Mouse (Mus musculus) stomach, embryonic 14.5 days (tissue): ENCODE results near the gene Cntd1. TPM values are rescaled to one million over a fixed set of nuclear protein-coding genes. Genes with fewer than 3 reads are reported as not detected.
"Not testable (repeated sequence)": the region's sequence is repeated elsewhere in the genome, so short reads cannot be mapped to it uniquely, and the experiment has no call there.

Source experiments
- ATAC-seq: fragments of 200-750 bp; cut with Nextera tagmentation; 2 replicates; pipeline ENCODE4 v1.8.0; 2017; ENCODE audit warnings: low read depth, moderate TSS enrichment; ENCODE audit not compliant: insufficient number of reproducible peaks, insufficient read depth, low FRiP score
- H3K27ac ChIP-seq: fragments of 300-500 bp; sonication (generic); 2 replicates; pipeline ENCODE4 v1.5.1; 2014; ENCODE audit warnings: mild to moderate bottlenecking, low read length, moderate library complexity, mixed read lengths
- H3K27me3 ChIP-seq: fragments of 300-500 bp; sonication (generic); 2 replicates; pipeline ENCODE4 v1.6.1; 2014; ENCODE audit warnings: low read length, control low read depth, mixed read lengths; ENCODE audit not compliant: control insufficient read depth, insufficient read depth
- H3K36me3 ChIP-seq: fragments of 300-500 bp; sonication (generic); 2 replicates; pipeline ENCODE4 v1.6.1; 2014; ENCODE audit warnings: mild to moderate bottlenecking, control low read depth, low read length, moderate library complexity, mixed read lengths; ENCODE audit not compliant: control insufficient read depth, insufficient read depth
- H3K4me1 ChIP-seq: fragments of 300-500 bp; sonication (generic); 2 replicates; pipeline ENCODE4 v1.6.1; 2014; ENCODE audit warnings: low read length, control low read depth, mixed read lengths; ENCODE audit not compliant: control insufficient read depth, insufficient read depth
- H3K4me2 ChIP-seq: fragments of 300-500 bp; sonication (generic); replicated peaks from 2 replicates; pipeline ENCODE4 v1.6.1; 2014; ENCODE audit warnings: low read depth, low read length, control low read depth
- H3K4me3 ChIP-seq: fragments of 300-500 bp; sonication (generic); 2 replicates; pipeline ENCODE4 v1.5.1; 2014; ENCODE audit warnings: low read depth, low read length, control low read depth
- H3K9ac ChIP-seq: fragments of 300-500 bp; sonication (generic); replicated peaks from 2 replicates; pipeline ENCODE4 v1.6.1; 2014; ENCODE audit warnings: low read depth, mild to moderate bottlenecking, control low read depth, low read length, moderate library complexity, mixed read lengths
- H3K9me3 ChIP-seq: fragments of 300-500 bp; sonication (generic); 2 replicates; pipeline ENCODE4 v1.6.1; 2016; ENCODE audit warnings: low read depth, low read length, control low read depth; ENCODE audit not compliant: control insufficient read depth
- WGBS: fragments of 180-500 bp; shearing (Covaris S2); extraction: QIAGEN DNeasy Blood & Tissue Kit; methylation state at CpG from one replicate; pipeline ENCODE4 v1.1.7; 2014; 5-methylcytosine and 5-hydroxymethylcytosine counted together
- polyA plus RNA-seq: library from polyadenylated mRNA; unstranded; fragments of >200 nt; fragmentation: Nextera tagmentation; extraction: Ambion mirVana; gene quantifications from 2 replicates; pipeline ENCODE4 v1.2.1, GENCODE M21; 2014

Gene Cntd1
- polyA plus RNA-seq, 1 experiment from 2014 or later: 0.87 TPM

- ATAC-seq: no peak
- Histone ChIP-seq H3K4me1 (0 out of 2 replicates have a peak, but pooled peaks cover 3% of the 10 kb centered on the region), H3K4me3 (no peak overlapping the region), H3K4me2 (no peak overlapping the region), H3K9me3 (no peaks in the 10 kb centered on the region), H3K27ac (no peak overlapping the region), H3K36me3 (peaks cover 28% of the 10 kb centered on the region), H3K9ac (no peak overlapping the region), H3K27me3 (no peaks in the 10 kb centered on the region)
- 47% methylated on average over 3 of the region's 3 CpGs for WGBS
These were observed 48.5 kb downstream of the Cntd1 start for GRCm38 (mm10) chr11:101327311-101327710.

- no peak overlapping the region for H3K4me3 ChIP-seq
- WGBS: 82% methylated on average over 6 of the region's 6 CpGs
- no peak overlapping the region for H3K27ac ChIP-seq
- no peak overlapping the region for H3K4me2 ChIP-seq
- no peaks in the 10 kb centered on the region for H3K9me3 ChIP-seq
- 0 out of 2 replicates have a peak, but pooled peaks cover 3% of the 10 kb centered on the region for H3K4me1 ChIP-seq
- no peak overlapping the region for H3K9ac ChIP-seq
- no peaks in the 10 kb centered on the region for H3K27me3 ChIP-seq
- no peak for ATAC-seq
- H3K36me3 ChIP-seq: peaks cover 16% of the 10 kb centered on the region; the same call in 1 of the 2 replicates
These were observed 50.3 kb downstream of the Cntd1 start for GRCm38 (mm10) chr11:101328941-101329635.

- no peak within 1 kb of the TSS for H3K4me2 ChIP-seq
- WGBS: 62% methylated on average over 7 of the region's 7 CpGs
- H3K4me3 ChIP-seq: no peak within 1 kb of the TSS
These were observed 51.6 kb downstream of the Cntd1 start, which contains the start of gene Aoc3 for GRCm38 (mm10) chr11:101330371-101330924. Gene Aoc3 (plus strand): TSS chr11:101330605.

GRCm38 (mm10) chr11:101330961-101331360 is 52.1 kb downstream of the Cntd1 start:
- not testable (repeated sequence) for H3K4me2 ChIP-seq, H3K27me3 ChIP-seq, H3K36me3 ChIP-seq, H3K27ac ChIP-seq, H3K9me3 ChIP-seq, ATAC-seq, H3K9ac ChIP-seq, H3K4me1 ChIP-seq, H3K4me3 ChIP-seq
- WGBS: 80% methylated on average over 6 of the region's 6 CpGs

More at GRCm38 (mm10) chr11:101330371-101330924, 51.6 kb downstream of the Cntd1 start, which contains the start of gene Aoc3:
- Histone ChIP-seq H3K9me3 (no peaks in the 10 kb centered on the region), H3K27ac (no peak within 1 kb of the TSS), H3K36me3 (peaks cover 7% of the 10 kb centered on the region; the same call in 1 of the 2 replicates), H3K4me1 (0 out of 2 replicates have a peak, but pooled peaks cover 3% of the 10 kb centered on the region), H3K27me3 (no peaks in the 10 kb centered on the region), H3K9ac (no peak within 1 kb of the TSS)
- no peak for ATAC-seq

GRCm38 (mm10) chr11:101332537-101332936 is 53.7 kb downstream of the Cntd1 start:
- 0 out of 2 replicates have a peak overlapping the region, but pooled peaks have one; percentile 10 for H3K4me2 ChIP-seq
- H3K9ac ChIP-seq: no peak overlapping the region

GRCm38 (mm10) chr11:101334023-101334422 is 55.2 kb downstream of the Cntd1 start:
- no peaks in the 10 kb centered on the region for H3K27me3 ChIP-seq
- WGBS: 45% methylated on average over 10 of the region's 10 CpGs
- H3K4me3 ChIP-seq: no peak overlapping the region
- no peak overlapping the region for H3K9ac ChIP-seq
- H3K27ac ChIP-seq: no peak overlapping the region
- H3K4me2 ChIP-seq: no peak overlapping the region
- H3K4me1 ChIP-seq: 0 out of 2 replicates have a peak, but pooled peaks cover 5% of the 10 kb centered on the region
- no peak for ATAC-seq
- no peaks in the 10 kb centered on the region for H3K9me3 ChIP-seq
- no peaks in the 10 kb centered on the region for H3K36me3 ChIP-seq

More at GRCm38 (mm10) chr11:101332537-101332936, 53.7 kb downstream of the Cntd1 start:
- 89% methylated on average over 3 of the region's 3 CpGs for WGBS
- 0 out of 2 replicates have a peak, but pooled peaks cover 5% of the 10 kb centered on the region for H3K4me1 ChIP-seq
- H3K27me3 ChIP-seq: no peaks in the 10 kb centered on the region
- H3K9me3 ChIP-seq: no peaks in the 10 kb centered on the region
- no peaks in the 10 kb centered on the region for H3K36me3 ChIP-seq
- H3K4me3 ChIP-seq: no peak overlapping the region
- no peak overlapping the region for H3K27ac ChIP-seq
- no peak for ATAC-seq

GRCm38 (mm10) chr11:101334516-101334915 is 55.7 kb downstream of the Cntd1 start:
- Histone ChIP-seq H3K9ac (no peak overlapping the region), H3K27me3 (no peaks in the 10 kb centered on the region), H3K4me2 (no peak overlapping the region), H3K9me3 (no peaks in the 10 kb centered on the region), H3K4me3 (no peak overlapping the region), H3K36me3 (no peaks in the 10 kb centered on the region), H3K27ac (no peak overlapping the region), H3K4me1 (0 out of 2 replicates have a peak, but pooled peaks cover 5% of the 10 kb centered on the region)
- ATAC-seq: no peak
- 17% methylated on average over 6 of the region's 6 CpGs for WGBS

GRCm38 (mm10) chr11:101335685-101336084 is 56.9 kb downstream of the Cntd1 start:
- no peaks in the 10 kb centered on the region for H3K27me3 ChIP-seq
- WGBS: 79% methylated on average over 9 of the region's 9 CpGs
- no peak for ATAC-seq
- no peaks in the 10 kb centered on the region for H3K9me3 ChIP-seq
- no peak overlapping the region for H3K27ac ChIP-seq
- 0 out of 2 replicates have a peak, but pooled peaks cover 5% of the 10 kb centered on the region for H3K4me1 ChIP-seq
- H3K4me2 ChIP-seq: no peak overlapping the region
- H3K4me3 ChIP-seq: no peak overlapping the region
- H3K9ac ChIP-seq: no peak overlapping the region
- H3K36me3 ChIP-seq: no peaks in the 10 kb centered on the region
